Mouse (Mus musculus) cerebellum, postnatal 14 days (tissue): ENCODE measurements around the gene Eps15l1.
A peak's percentile ranks its signal among the peaks of the same experiment; 100 is the strongest.

Experiments used
- DNase-seq, 2 experiments: peaks; one replicate each; pipeline ENCODE4 v3.0.0; 2021; ENCODE audit warnings: mixed read lengths in 2 of 2

The Eps15l1 gene

DNA sequence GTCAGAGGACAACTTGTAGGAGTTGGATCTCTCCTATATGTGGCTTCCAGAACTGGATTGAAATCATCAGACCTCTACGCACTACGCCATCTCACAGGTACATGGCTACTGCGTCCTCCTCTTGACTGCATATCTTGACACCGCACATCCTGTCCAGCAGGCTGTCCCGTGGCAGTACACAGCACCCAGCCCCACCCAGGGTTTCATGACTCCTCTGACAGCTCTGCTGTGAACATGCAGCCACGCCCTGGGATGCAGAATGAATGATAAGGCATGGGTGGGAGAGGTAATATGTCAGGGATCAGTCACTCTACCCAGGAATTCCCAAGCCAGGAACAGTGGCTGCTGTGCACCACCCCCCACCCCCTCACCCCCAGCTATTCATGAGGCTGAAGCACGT lies 7.4 kb downstream of the Eps15l1 start:
- DNase-seq, result no peak

DNA sequence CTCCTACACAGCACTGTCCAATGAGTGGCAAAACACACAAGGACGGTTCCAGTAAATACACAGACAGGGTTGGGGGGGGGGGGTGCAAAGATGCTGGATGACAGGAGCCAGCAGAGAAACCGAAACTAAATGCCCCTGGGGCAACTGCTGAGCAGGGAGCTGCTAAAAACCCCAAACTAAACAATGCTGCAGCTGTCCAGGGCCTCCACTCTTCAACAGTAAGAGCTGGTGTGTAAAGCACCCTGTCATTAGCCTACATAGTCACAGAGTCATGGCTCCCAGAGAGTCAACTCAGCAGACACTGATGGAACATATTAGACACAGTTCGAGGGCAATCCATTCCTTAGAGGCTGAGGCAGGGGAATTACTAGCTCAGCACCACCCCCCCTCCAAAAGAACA lies 11.8 kb downstream of the Eps15l1 start:
- DNase-seq, result no peak

DNA sequence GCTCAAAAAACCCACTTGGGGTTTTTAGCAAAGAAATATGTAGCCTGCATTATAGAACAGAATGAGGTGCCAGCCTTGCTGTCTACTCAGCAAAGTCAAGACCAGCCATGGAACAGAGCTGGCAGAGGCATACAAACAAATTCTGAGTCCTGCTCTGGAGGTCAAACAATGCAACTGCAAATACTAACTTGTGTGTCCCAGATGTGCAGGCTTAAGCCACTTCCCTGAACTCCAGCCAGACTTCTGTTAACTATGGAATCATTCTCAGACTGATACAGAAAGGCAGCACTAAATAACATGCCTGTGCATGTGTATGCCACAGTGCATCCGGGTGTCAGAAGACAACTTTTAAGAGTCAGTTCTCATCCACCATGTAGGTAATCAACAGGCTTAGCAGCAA lies 13.4 kb downstream of the Eps15l1 start:
- DNase-seq, result no peak

DNA sequence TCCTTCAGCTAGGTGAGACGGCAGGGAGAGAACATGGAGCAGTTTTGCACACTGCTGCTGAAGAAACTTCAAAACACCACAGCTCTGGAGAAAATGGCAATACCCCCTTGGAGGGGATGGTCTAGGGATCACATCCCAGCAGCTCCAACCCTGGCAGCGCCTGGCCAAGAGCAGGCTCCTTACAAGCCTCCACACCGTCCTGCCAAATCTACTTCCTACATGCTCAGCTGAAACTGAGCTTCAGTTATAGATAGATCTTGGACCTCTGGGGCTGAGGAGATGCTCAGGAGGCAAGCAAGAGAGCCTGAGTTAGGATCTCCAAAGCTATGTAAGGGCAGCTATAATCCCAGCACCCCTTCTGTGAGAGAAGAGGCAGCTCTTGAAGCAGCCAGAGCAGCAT lies 18.3 kb downstream of the Eps15l1 start:
- DNase-seq, result no peak

DNA sequence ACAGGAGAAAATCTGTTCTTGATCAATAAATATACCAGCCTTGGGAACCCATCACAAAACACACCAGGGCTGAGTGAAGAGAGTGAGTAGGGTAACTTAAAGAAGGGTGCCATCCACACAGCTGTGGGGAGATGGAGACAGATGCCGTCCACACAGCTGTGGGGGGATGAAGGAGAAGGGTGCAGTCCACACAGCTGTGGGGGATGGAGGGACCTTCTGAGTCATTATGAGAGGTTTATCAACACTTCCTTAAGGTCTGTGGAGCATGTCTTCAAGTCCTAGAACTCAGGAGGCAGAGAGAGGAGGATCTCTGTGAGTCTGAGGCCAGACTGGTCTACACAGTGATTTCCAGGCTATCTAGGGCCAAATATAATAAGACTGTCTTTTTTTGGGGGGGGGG lies 19.9 kb downstream of the Eps15l1 start:
- DNase-seq, result no peak

DNA sequence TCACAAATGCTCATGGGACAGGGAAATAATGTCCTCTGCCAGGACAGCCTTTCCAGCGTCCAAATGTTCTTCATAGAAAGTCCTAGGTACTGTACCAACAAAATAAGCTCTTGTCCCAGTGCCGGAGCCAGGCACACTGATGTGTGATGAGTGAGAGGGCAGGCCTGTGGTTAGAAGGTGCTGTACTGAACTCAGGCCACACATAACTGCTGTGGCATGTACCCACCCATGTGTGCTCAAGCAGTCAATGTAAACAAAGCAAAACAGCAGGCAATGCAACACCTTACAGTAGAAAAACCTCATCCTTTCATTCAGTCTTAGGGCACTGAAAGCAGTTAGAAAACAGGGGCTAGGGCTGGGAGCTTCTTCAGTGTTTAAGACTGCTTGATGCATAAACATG lies 35.5 kb downstream of the Eps15l1 start:
- no peak for DNase-seq

DNA sequence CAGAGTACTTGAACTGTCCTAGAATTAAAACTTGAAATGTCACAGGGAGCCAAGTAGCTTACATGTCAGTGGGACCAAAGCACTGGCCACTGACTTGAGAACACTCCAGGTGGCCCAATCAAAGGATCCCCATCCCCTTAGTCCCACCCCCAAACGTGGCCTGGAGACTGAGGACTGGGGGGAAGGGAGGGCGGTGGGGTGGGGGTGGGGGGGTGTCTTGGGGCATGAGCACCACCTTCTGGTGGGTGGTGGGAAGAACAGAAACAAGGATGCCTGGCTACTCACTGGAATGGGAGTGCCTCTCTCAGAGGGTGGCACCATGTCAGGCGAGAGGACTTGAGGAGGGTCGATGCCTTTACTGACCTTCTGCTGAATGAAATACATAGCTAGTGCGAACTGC lies 38.9 kb downstream of the Eps15l1 start:
- peak in 1 of 2 experiments; percentile 37 for DNase-seq

DNA sequence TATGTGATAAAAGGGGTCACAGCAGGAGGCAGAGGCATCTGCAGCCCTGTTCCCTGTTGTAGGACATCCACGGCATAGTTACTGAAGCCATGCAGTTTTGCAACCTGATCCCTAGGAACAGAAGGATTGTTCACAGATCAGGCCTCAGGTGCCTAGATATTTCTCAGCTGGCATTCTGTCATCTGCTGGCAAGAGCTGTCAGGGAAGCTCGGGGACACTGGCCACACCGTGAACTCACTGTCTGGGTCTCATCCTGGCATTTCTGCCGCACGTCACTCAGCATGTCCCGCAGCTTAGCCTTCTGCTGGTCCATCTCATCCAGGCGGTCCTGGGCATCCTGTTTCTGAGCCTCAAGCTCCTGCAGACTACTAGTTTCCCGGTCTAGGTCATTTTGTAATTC lies 40.6 kb downstream of the Eps15l1 start:
- peak; percentile 48 to 51 for DNase-seq

DNA sequence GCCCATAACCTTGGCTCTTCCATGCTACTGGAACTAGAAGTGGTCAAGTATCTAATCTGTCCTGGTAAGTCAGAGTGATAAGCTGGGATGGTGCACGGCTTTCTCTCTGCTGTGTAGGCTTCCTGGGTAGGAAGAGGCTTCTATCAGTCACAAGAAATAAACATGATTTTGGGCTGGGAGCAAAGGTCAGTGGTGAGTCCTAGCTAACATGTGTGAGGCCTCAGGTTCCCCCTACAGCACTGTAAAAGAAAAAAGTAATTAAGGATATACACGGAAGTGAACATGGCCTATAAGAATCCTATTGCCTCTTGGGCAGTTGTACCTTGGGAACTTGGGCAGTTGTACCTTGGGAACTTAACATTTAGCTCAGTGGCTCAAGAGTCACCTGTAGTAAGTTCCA lies 44.4 kb downstream of the Eps15l1 start:
- DNase-seq, result no peak

DNA sequence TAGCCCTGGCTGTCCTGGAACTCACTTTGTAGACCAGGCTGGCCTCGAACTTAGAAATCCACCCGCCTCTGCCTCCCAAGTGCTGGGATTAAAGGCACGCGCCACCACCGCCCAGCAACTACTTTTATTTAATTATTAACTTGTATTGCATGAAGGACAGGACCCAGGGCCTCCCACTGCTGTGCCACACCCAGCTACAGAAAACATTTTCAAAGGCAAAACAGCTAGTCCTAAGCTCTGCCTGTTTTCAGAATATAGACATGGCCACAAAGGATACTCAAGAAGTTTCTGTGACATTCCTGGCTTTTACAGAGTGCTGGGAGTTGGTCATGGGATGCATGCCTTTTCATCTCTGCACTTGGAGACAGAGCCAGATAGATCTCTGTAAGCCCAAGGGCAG lies 45.0 kb downstream of the Eps15l1 start:
- DNase-seq, result no peak

DNA sequence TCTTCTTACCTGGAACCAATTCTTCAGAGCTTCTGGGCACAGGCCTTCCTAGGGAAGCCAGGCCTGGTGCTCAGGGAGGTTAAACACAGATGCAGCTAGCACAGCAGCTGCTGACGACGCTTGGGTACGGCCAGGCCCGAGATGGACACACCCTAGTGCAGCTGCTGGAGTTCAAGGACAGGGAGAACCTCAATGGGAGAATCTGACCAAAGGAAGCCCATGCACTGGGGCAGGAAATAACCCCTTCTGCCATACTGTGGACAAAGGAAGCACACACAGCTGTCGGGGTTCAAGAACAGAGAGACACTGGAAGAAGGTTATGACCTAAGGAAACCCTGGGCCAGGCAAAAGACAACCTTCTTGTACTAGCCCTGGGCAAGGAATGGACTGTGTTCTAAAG lies 46.1 kb downstream of the Eps15l1 start:
- no peak for DNase-seq

DNA sequence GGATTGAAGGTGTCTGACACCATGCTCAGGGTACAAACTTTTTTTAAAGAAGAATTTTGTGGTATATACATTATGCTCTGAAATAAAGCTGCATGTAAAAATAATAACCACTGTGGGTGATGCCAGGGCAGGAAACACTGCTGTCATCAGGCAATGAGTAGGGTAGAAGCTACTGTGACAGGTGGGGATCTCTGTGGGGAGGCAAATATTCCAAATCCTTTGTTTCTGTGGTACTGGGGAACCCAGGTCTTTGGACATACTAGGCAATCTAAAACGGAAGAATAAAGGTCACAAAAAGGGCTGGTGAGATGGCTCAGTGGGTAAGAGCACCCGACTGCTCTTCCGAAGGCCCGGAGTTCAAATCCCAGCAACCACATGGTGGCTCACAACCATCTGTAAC lies 48.9 kb downstream of the Eps15l1 start:
- DNase-seq, result no peak

DNA sequence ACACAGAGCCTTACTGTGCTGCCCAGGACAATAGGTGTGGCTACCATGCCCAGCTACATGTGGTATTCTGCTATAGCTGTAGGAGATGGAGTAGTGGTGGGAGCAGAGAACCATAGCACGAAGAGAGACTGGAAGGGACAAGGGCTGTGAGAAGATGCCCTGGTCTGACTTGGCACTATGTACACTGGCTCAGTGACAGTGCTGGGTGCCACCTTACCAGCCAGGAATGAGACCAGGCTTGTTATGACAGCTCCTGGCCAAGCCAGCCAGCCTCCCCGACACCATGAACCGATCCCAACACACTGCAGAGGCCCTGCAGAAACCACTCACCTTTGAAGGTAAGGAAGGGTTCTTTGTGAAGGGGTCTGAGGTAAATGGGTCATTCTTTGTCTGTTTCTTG lies 49.9 kb downstream of the Eps15l1 start:
- DNase-seq, result no peak

DNA sequence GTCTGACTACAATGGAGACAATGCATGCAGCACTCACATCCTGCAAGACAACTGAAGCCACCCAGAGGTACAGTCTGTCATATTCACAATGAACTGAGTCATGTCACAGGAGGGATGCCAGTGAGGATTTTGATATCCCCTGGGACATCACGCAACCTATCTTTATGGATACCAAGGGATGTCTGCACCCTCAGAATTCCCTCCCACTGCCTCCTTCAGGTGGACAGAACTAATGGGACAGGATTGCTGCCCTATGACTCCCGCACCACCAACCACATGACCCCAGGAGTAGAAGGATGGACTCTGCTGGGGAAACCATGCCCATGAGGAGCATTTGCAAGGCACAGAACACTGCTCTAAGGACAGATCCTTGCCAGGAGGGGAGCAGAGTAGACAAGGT lies 54.8 kb downstream of the Eps15l1 start:
- no peak for DNase-seq

DNA sequence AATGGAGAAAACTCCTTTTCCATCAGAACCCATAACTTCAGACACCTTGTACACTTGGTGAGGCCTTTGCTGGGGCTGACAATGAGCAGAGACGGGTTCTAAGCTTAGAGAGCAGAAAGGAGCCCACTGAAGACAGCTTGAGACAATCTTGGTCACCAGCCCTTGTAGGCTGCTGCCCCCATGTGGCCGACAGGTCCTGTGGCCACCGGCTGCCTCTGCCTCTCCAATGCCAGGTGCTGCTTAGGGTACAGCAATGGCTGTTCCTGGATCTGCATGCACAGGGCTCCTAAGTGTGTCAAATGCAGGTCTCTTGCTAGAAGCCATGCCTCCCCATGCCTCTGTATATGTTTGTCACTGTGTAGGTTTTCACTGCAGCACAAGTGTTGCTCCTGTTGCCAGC lies 55.4 kb downstream of the Eps15l1 start:
- DNase-seq, result peak; percentile 87 to 90

DNA sequence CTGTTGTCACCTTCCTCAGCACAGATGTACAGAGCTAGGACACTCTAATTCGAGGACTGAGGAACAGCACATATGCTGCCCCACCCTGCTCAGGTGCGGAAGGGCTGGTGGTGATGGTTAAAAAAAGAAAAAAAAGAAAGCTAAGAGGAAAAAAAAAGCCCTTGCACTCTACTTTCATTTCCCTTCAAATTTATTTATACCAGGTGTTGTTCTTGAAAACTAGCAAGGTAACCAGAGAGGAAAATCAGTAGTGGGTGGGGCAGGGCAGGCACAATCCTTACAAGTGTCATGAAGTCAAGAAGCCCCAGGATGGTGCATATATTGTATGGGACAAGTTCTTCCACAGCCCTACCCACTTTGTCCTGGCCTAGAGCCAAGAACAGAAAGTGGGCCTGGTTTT lies 56.2 kb downstream of the Eps15l1 start:
- DNase-seq, result no peak

DNA sequence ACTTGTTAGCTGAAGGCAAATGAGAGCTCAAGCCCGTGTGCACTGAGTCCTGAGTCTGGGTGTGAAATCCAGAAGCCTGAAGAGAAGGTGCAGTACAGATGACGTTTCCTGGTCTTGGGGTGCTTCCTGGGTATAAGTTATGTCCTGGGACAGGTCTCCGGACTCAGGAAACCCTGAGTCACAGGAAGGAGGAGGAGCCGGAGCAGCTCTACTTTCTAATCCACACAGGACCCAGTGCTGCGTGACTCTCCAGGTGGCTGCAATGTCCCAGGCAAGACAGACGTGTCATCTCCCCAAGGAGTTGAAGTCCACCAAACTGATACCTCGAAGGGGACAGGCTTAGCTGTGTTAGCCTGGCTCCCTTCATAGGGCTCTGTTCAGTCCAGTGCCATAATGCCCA lies 57.8 kb downstream of the Eps15l1 start:
- DNase-seq, result no peak

DNA sequence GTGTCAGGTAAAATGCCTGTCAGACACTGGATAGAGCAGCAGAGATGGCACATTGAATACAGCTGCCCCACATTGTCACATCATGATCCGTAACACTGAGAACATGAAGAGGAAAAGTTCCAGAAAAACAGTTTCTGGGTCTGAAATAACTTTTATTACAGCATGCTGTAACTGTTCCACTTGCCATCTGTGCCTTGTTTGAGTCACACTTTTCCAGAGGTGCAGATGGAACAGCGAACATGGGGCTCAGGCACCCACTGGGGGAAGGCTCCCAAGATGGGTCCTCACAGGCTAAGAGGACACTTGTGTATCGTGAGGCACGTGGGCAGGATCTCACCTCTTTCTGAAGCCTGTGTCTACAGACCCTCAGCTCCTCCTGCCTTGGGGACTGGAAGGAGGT lies 58.5 kb downstream of the Eps15l1 start:
- no peak for DNase-seq

DNA sequence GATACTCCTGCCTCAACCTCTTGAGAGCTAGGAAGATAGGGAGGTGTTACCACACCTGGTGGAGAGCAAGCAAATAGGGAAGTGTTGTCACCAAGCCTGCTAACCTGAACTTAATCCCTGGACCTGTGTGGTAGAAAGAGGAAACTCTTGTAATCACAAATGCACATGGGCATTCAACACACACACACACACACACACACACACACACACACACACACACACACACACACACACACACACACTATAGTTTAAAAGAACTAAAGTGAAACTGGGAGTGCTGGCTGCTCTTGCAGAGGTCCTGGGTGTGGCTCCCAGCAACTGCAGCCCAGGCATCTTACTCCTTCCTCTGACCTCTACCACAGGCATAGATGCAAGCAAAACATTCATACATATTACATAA lies 61.1 kb downstream of the Eps15l1 start:
- no peak for DNase-seq

DNA sequence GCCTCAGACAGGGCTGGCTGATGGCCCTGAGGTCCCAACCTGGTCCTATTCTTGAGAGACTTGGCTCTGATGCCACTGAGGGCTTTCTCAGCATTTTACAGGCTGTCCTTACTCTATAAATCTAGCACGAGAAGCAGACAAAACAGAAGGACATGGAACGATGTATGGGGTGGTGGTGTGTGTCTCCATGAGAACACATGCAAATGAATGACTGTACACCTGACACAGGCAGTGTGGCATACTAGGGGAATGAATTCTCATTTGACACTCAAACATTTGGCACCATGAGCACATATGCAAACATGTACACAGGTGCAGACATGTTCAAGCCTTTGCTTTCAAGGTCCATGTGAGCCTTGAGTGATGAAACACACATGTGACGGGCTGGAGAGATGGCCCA lies 64.7 kb downstream of the Eps15l1 start:
- no peak for DNase-seq

DNA sequence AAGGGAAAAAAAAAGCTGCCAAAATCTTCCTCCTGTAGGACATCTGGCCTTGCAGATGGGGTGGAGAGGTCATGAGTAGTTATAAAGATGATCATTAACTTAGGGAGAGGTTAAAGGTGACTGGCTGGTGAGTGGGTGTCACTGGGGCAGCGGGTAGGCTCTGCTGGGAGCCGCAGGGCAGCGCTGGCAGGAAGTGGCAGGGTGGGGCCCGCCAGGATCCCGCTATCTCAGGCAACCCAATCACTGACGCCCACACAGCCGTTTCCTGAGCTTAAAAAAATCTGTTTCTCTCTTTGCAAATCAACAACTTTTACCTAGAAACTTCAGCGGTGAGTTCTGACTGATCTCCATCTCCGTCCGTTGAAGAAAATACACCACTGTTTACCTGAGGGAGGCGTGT lies 67.0 kb downstream of the Eps15l1 start:
- DNase-seq, result no peak

DNA sequence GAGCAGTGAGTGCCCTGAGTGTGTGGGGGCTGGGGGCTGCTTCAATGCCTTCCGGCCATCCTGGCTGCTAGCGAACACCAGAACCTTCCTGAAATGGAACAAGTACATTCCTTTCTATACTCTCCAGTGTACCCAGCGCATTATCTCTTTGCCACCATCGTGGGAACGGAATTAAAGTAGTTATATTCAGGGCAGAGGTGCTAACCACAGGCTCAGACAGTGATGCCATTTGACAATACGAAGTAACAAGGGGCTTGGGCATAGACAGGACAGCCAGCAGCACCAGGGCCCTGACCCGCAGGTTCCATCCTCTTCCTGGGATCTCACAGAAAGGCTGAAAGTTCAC lies 67.6 kb downstream of the Eps15l1 start:
- no peak for DNase-seq

DNA sequence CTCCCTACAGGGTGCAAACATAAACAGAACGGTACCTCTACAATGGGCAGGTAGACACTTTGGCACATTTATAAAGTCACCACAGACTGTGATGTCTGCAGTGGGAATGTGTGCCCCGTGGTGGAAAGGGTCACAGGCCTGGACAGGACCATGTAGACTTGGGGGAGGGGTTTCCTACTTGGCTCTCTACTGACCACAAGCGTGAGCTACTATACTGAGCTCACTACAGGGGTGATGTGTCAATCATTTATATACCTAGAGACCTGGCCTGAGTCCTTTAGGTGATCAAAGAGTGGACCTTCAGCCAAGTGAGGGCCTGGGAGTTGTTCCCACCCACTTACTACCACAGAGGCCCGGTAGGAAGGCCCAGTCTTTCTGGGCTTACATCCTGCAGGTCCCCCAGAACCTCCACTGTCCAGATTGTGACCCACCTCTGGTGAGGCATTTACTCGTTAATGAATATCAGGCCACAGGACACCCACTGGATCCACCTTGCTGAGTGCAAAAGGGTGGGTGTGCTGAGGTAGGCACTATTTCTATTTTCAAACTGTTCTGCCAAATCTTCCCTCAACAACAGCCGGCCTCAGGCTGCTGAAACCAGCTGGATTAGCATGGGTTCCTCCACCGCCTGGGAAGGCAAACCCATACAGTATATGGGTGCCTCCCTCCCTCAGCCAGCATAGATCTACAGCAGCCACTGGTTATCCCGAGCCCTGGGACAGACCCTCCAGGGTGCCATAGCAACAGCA lies 68.1 kb downstream of the Eps15l1 start:
- no peak for DNase-seq

DNA sequence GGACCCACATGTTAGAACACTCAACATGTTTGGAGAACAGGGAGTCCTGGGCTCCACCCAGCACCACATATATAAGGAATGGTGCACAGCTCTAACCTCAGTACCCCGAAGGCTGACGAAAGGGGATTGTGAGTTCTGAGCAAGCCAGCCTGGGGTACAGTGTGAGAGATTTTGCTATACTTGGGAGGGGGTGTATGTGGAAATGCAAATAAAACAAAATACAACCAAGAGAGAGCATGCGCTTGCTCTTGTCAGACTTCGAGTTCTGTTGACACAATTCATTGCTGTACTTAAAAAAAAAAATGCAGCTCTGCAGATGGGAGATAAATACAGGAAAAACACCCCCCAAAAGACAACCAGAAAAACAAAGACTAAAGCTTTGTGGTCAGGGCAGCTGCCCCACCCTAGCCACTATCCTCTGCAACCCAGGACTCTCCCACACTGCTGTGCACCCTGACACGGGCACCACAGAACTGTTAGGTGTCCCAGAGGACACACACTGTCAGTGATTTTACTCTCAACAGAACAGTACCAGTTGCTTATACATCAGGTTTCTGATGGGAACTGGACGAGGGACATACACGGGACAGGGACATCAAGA lies 69.8 kb downstream of the Eps15l1 start:
- no peak for DNase-seq

DNA sequence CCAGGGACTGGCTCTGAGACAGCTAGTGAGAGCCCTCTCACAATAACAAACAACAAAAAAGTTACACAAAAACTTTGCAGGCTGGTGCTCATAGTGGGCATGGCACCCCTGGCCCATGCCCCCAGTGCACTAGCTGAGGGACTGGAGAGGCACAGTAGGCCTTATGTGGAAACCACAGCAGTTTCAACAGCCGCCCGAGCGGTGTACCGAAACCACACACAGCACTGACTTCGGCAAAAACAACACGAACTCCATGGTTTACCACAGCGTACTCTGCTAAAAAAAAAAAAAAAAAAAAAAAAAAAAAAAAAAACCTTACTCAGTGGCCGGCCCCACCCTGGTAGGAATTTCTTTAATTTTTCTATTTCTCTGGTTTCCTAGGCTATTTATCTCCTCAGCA lies 70.5 kb downstream of the Eps15l1 start:
- DNase-seq, result no peak
